Mouse (Mus musculus) intestine, postnatal 0 days (tissue): Measurements from ENCODE around the gene Fgf11. TPM values are rescaled to one million over a fixed set of nuclear protein-coding genes. Genes with fewer than 3 reads are reported as not detected.

ENCODE experiments used
- ATAC-seq: fragments of 200-750 bp; cut with Nextera tagmentation; 2 replicates; pipeline ENCODE4 v1.8.0; 2017; ENCODE audit warnings: mild to moderate bottlenecking, moderate TSS enrichment, moderate library complexity
- H3K27ac ChIP-seq: fragments of 300-500 bp; sonication (generic); 2 replicates; pipeline ENCODE4 v1.5.1; 2014; ENCODE audit warnings: mild to moderate bottlenecking, low read depth, low read length, moderate library complexity
- H3K27me3 ChIP-seq: fragments of 300-500 bp; sonication (generic); replicated peaks from 2 replicates; pipeline ENCODE4 v1.6.1; 2014; ENCODE audit warnings: low read length, mixed read lengths; ENCODE audit not compliant: control insufficient read depth, insufficient read depth
- H3K36me3 ChIP-seq: fragments of 300-500 bp; sonication (generic); 2 replicates; pipeline ENCODE4 v1.6.1; 2014; ENCODE audit warnings: mild to moderate bottlenecking, moderate library complexity; ENCODE audit not compliant: control insufficient read depth, insufficient read depth
- H3K4me1 ChIP-seq: fragments of 300-500 bp; sonication (generic); replicated peaks from 2 replicates; pipeline ENCODE4 v1.6.1; 2014; ENCODE audit warnings: antibody characterized with exemption, low read length, mixed read lengths; ENCODE audit not compliant: control insufficient read depth, insufficient read depth
- H3K4me2 ChIP-seq: fragments of 300-500 bp; sonication (generic); replicated peaks from 2 replicates; pipeline ENCODE4 v1.6.1; 2014; ENCODE audit warnings: low read depth, mild to moderate bottlenecking, moderate library complexity
- H3K4me3 ChIP-seq: fragments of 300-500 bp; sonication (generic); 2 replicates; pipeline ENCODE4 v1.5.1; 2014; ENCODE audit warnings: low read depth, low read length
- H3K9ac ChIP-seq: fragments of 300-500 bp; sonication (generic); 2 replicates; pipeline ENCODE4 v1.6.1; 2014; ENCODE audit warnings: mild to moderate bottlenecking, low read depth, low read length
- H3K9me3 ChIP-seq: fragments of 300-500 bp; sonication (generic); 2 replicates; pipeline ENCODE4 v1.6.1; 2016; ENCODE audit warnings: mixed run types; ENCODE audit not compliant: control insufficient read depth
- CTCF ChIP-seq: sonication (generic); IDR thresholded peaks from 2 replicates; pipeline ENCODE4 v1.5.1; 2016; ENCODE audit warnings: low read depth, mild to moderate bottlenecking, control low read depth, antibody characterized with exemption, moderate library complexity
- WGBS: fragments of 180-500 bp; shearing (Covaris S2); extraction: QIAGEN DNeasy Blood & Tissue Kit; methylation state at CpG from one replicate; pipeline ENCODE4 v1.1.7; 2014; 5-methylcytosine and 5-hydroxymethylcytosine counted together
- polyA plus RNA-seq: library from polyadenylated mRNA; unstranded; fragments of >200 nt; fragmentation: Nextera tagmentation; extraction: Ambion mirVana; gene quantifications from 2 replicates; pipeline ENCODE4 v1.2.1, GENCODE M21; 2015

Fgf11 gene
- polyA plus RNA-seq, 1 experiment from 2014 or later: 0.18 TPM

DNA sequence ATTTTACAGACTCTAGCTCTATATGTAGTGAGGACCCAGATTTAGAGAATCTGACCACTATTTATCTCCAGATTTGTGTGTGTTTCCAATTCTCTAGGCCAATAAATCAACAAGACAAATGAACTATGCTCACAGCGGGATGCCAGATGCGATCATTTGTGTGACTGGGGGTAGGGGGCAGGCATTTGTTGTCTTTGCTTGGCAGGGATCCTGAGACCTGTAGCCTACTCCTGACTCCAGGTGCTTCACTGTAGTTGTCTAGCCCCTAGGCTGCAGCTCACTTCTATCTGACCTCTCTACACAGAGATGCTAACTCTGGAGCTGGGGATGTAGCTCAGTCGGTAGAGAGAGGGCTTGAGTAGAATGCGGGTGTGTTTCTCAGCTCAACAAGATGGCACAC, 19.8 kb downstream of the Fgf11 start:
- no peak for ATAC-seq
- no peak overlapping the region for H3K9ac ChIP-seq
- H3K9me3 ChIP-seq: no peaks in the 10 kb centered on the region
- WGBS: 47% methylated on average over 4 of the region's 4 CpGs
- H3K4me2 ChIP-seq: no peak overlapping the region
- 0 out of 2 replicates have a peak, but pooled peaks cover 3% of the 10 kb centered on the region for H3K4me1 ChIP-seq
- no peak overlapping the region for H3K4me3 ChIP-seq
- H3K27ac ChIP-seq: no peak overlapping the region
- peaks cover 4% of the 10 kb centered on the region; the same call in 1 of the 2 replicates for H3K36me3 ChIP-seq
- no peak for TF ChIP-seq CTCF
- H3K27me3 ChIP-seq: no peaks in the 10 kb centered on the region

DNA sequence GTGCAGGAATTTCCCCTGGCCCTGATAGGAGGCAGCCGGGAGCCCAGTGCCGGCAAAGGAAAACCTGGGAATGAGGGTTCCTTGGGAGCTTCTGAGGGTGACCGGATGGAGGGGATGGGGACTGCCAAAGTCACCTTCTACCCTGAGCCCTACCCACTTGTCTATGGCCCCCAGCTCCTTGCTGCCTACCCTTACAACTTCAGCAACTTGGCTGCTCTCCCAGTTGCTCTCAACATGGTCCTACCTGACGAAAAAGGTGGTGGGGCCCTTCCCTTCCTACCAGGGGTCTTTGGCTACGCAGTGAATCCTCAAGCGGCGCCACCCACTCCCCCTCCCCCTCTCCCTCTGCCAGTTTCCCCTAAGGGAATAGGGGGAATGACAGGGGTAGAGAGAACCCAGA, 22.7 kb downstream of the Fgf11 start:
- Histone ChIP-seq H3K27ac (no peak overlapping the region), H3K4me2 (no peak overlapping the region), H3K9me3 (no peaks in the 10 kb centered on the region), H3K4me3 (no peak overlapping the region), H3K36me3 (peaks cover 17% of the 10 kb centered on the region; the same call in 1 of the 2 replicates), H3K4me1 (no peaks in the 10 kb centered on the region), H3K27me3 (no peaks in the 10 kb centered on the region), H3K9ac (no peak overlapping the region)
- TF ChIP-seq CTCF: no peak
- WGBS: 64% methylated on average over 7 of the region's 7 CpGs
- ATAC-seq: no peak

DNA sequence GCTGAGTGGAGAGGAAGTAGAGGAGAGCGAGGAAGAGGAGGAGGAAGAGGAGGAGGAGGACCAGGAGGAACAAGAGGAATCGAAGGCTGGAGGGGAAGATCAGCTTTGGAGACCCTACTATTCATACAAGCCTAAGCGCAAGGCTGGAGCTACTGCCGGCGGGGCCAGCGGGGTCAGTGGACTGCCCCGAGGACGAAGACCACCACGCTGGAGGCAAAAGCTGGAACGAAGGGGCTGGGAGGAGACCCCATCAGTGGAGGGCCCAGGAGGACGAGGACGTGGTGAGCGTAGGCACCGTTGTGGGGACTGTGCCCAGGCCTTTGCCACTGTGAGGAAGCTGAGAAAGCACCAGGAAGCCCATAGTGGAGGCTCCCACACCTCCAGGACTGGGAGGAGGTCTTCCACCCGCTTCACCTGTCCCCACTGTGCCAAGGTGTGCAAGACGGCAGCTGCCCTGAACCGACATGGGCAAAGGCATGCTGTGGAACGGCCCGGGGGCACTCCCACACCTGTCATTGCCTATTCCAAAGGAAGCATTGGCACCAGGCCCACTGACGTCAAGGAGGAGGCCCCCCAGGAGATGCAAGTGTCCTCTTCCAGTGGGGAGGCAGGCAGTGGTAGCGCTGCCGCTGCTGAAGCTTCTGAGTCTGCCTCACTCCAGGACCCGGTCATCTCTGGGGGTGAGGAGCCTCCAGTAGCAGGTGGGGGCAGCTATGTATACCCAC, 23.2 kb downstream of the Fgf11 start:
- no peak for TF ChIP-seq CTCF
- no peak for ATAC-seq
- peaks cover 17% of the 10 kb centered on the region; the same call in 1 of the 2 replicates for H3K36me3 ChIP-seq
- H3K9me3 ChIP-seq: no peaks in the 10 kb centered on the region
- WGBS: 71% methylated on average over 23 of the region's 23 CpGs
- H3K4me2 ChIP-seq: no peak overlapping the region
- no peaks in the 10 kb centered on the region for H3K27me3 ChIP-seq
- no peak overlapping the region for H3K4me3 ChIP-seq
- H3K9ac ChIP-seq: no peak overlapping the region
- no peak overlapping the region for H3K27ac ChIP-seq
- no peaks in the 10 kb centered on the region for H3K4me1 ChIP-seq

DNA sequence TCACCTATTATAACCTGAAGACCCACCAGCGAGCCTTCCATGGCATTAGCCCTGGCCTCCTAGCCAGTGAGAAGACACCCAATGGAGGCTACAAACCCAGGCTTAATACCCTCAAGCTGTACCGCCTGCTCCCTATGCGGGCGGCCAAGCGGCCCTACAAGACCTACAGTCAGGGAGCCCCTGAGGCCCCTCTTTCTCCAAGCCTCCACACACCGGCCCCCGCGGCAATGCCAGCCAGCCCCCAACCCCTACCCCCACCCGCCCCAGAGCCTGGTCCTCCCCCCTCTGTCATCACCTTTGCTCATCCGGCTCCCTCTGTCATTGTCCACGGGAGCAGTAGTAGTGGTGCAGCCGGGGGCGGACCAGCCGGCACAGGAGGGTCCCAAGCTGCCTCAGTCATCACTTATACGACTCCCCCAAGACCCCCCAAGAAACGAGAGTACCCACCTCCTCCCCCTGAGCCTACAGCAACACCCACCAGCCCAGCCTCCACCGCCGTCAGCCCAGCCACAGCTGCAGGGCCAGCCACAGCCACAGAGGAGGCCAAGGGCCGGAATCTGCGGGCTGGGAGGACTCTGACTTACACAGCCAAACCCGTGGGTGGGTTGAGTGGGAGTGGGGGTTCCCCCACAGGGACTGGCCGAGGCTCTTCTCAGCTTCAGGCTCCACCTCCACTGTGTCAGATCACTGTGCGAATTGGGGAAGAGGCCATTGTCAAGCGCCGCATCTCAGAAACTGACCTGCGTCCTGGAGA, 24.0 kb downstream of the Fgf11 start:
- no peaks in the 10 kb centered on the region for H3K27me3 ChIP-seq
- ATAC-seq: no peak
- TF ChIP-seq CTCF: no peak
- H3K4me1 ChIP-seq: no peaks in the 10 kb centered on the region
- H3K9ac ChIP-seq: no peak overlapping the region
- H3K4me3 ChIP-seq: no peak overlapping the region
- H3K9me3 ChIP-seq: no peaks in the 10 kb centered on the region
- no peak overlapping the region for H3K27ac ChIP-seq
- no peak overlapping the region for H3K4me2 ChIP-seq
- 75% methylated on average over 26 of the region's 26 CpGs for WGBS
- H3K36me3 ChIP-seq: peaks cover 17% of the 10 kb centered on the region; the same call in 1 of the 2 replicates

DNA sequence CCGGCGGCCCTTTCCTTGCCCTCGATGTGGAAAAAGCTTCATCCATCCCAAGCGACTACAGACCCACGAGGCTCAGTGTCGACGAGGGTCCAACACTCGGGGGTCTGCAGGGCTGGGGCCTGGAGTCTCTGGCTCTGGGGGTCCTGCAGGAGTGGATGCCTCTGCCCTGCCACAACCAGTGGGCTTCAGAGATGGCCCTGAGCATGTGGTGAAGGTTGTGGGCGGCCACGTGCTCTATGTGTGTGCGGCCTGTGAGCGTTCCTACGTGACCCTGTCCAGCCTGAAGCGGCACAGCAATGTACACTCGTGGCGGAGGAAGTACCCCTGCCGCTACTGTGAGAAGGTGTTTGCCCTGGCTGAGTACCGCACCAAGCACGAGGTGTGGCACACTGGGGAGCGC, 25.2 kb downstream of the Fgf11 start:
- WGBS: 87% methylated on average over 20 of the region's 20 CpGs
- Histone ChIP-seq H3K9ac (no peak overlapping the region), H3K27me3 (no peaks in the 10 kb centered on the region), H3K27ac (no peak overlapping the region), H3K4me2 (no peak overlapping the region), H3K4me1 (no peaks in the 10 kb centered on the region), H3K4me3 (no peak overlapping the region), H3K9me3 (no peaks in the 10 kb centered on the region), H3K36me3 (peaks cover 17% of the 10 kb centered on the region; the same call in 1 of the 2 replicates)
- ATAC-seq: no peak
- no peak for TF ChIP-seq CTCF

DNA sequence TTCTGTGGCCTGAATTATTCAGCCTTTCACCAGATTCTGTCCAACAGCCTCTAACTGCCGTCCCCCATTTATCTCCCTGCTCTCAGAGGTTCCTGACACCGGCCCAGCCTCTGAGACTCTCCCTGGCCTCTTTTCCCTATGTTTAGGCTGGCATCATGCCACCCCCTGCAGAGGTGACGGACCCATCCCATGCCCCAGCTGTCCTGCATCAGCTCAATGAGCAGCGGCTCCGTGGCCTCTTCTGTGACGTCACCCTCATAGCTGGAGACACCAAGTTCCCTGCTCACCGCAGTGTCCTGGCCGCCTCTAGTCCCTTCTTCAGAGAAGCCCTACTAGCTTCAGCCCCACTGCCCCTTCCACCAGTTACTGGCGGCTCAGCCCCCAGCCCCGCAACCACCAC, 25.9 kb downstream of the Fgf11 start:
- Histone ChIP-seq H3K9ac (no peak overlapping the region), H3K4me1 (no peaks in the 10 kb centered on the region), H3K27ac (no peak overlapping the region), H3K36me3 (peaks cover 21% of the 10 kb centered on the region; the same call in 1 of the 2 replicates), H3K4me2 (no peak overlapping the region), H3K9me3 (no peaks in the 10 kb centered on the region), H3K27me3 (no peaks in the 10 kb centered on the region), H3K4me3 (no peak overlapping the region)
- WGBS: 68% methylated on average over 10 of the region's 10 CpGs
- no peak for TF ChIP-seq CTCF
- no peak for ATAC-seq
